Mouse (Mus musculus): ENCODE measurements around the gene Vmn1r113.
"Not testable (repeated sequence)": the region's sequence is repeated elsewhere in the genome, so short reads cannot be mapped to it uniquely, and the experiment has no call there.

Vmn1r113 gene

GRCm38 (mm10) chr7:20786985-20787384, at the start of gene Vmn1r113:
Vmn1r113 (plus strand) TSS chr7:20787285.
- DNase-seq (ENCODE audit: low spot score) = not testable (repeated sequence)

- DNase-seq (ENCODE audit: low spot score) = not testable (repeated sequence)
Measured at GRCm38 (mm10) chr7:20770885-20771284, 16.2 kb upstream of the Vmn1r113 start, which contains the start of gene Vmn1r112. Vmn1r112 (plus strand) TSS chr7:20771185.

GRCm38 (mm10) chr7:20812086-20812485, 25.0 kb downstream of the Vmn1r113 start, which contains the start of gene Vmn1r114:
Vmn1r114 (minus strand) TSS chr7:20812186.
- not testable (repeated sequence) for DNase-seq (ENCODE audit: low spot score)
